Mouse (Mus musculus): ENCODE measurements around the gene Xpr1. TPM values are rescaled to one million over a fixed set of nuclear protein-coding genes. Genes with fewer than 3 reads are reported as not detected.

Gene Xpr1
- polyA plus RNA-seq, 1 experiment from 2014 or later, result 7.6 TPM

DNA sequence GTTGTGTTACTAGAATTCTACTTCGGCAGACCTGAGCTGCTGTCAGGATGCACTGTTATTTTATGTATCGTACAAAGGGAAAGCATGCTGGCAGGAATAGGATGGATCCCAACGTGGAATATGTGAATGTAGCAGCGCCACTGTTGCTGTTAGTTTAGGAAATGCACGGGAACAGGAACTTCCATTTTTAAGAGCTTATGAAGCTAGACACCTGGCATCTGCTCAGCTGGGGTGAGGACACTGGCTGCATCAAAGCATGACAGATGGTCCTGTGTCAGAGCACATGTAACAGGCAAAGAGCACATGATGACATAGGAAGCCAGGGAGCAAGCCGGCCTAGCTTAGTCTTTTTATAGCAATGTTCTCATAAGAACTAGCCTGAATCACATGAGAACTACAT, 22.4 kb downstream of the Xpr1 start:
- Histone ChIP-seq H3K27me3 (no peaks in the 10 kb centered on the region), H3K4me2 (no peak overlapping the region)

DNA sequence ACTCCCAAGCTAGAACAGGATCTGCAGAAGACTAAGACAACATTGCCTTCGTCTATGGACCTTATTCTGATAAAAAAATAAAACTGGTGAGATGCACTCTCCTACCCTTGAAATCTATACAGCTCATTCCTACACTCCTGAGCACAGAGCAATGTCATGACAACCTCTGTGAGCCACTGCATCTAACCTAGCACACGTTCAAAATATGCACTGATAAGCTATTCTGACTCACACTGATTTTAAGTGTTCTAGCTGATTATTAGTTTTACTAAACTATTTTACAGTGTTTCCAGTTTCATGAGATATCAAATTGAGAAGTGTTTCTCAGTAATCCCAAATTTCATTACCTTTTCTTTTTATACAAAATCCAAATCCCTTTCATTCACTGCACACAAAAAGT, 23.2 kb downstream of the Xpr1 start:
- Histone ChIP-seq H3K27me3 (no peaks in the 10 kb centered on the region), H3K4me3 (no peak overlapping the region), H3K4me2 (no peak overlapping the region), H3K36me3 (no peaks in the 10 kb centered on the region), H3K9ac (no peak overlapping the region), H3K9me3 (no peaks in the 10 kb centered on the region), H3K27ac (no peak overlapping the region), H3K4me1 (no peaks in the 10 kb centered on the region)
- no peak for ATAC-seq (ENCODE audit: insufficient number of reproducible peaks, insufficient read depth, low FRiP score, low TSS enrichment, low read depth)
- 67% methylated on average over 2 of the region's 2 CpGs for WGBS

More for the DNA sequence above, 22.4 kb downstream of the Xpr1 start:
- WGBS, result 87% methylated on average over 6 of the region's 6 CpGs
- Histone ChIP-seq H3K4me1 (no peaks in the 10 kb centered on the region), H3K27ac (no peak overlapping the region), H3K9ac (no peak overlapping the region), H3K4me3 (no peak overlapping the region), H3K9me3 (no peaks in the 10 kb centered on the region), H3K36me3 (no peaks in the 10 kb centered on the region)
- ATAC-seq (ENCODE audit: insufficient number of reproducible peaks, insufficient read depth, low FRiP score, low TSS enrichment, low read depth), result no peak

DNA sequence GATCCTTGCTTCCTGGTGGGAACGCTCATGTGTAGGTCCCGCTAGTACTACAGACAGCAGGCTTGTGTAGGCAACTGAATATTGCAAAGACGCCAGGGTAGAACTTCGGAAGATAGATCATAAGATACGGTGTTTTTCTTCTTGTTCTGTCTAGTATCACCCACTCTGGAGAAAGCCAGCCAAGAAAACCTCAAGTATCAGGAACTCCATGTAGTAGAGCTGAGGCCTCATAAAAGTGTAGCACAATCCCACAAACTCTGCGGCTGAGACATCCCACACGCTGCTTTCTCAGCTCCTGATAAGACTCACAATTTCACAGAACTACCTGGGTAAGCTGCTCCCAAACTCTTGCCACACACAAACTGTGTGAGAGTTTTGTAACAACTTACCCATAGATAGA, 24.4 kb downstream of the Xpr1 start:
- H3K4me1 ChIP-seq, result peaks cover 5% of the 10 kb centered on the region; the same call in 1 of the 2 replicates
- H3K36me3 ChIP-seq, result no peaks in the 10 kb centered on the region
- H3K27me3 ChIP-seq, result no peaks in the 10 kb centered on the region
- ATAC-seq (ENCODE audit: insufficient number of reproducible peaks, insufficient read depth, low FRiP score, low TSS enrichment, low read depth), result no peak
- no peak overlapping the region for H3K4me3 ChIP-seq
- no peaks in the 10 kb centered on the region for H3K9me3 ChIP-seq
- H3K4me2 ChIP-seq, result no peak overlapping the region
- 94% methylated on average over 7 of the region's 7 CpGs for WGBS
- H3K9ac ChIP-seq, result no peak overlapping the region
- H3K27ac ChIP-seq, result no peak overlapping the region

DNA sequence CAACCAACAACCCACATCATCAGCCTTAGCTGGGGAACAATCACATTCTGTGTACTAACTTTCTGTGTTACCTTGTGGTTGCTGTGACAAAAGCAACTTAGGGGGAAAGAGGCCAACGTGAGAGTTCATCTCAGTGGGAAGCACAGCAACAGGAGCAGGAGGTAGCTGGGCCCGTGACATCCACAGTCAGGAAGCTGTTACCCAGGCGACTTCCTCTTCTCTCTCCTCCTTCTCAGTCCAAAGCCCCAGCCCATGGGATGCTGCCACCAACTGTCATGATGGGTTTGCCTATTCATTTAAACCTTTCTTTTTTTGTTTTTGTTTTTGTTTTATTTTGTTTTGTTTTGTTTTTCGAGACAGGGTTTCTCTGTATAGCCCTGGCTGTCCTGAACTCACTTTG, 25.7 kb downstream of the Xpr1 start:
- no peak overlapping the region for H3K27ac ChIP-seq
- no peak for ATAC-seq (ENCODE audit: insufficient number of reproducible peaks, insufficient read depth, low FRiP score, low TSS enrichment, low read depth)
- H3K9ac ChIP-seq, result no peak overlapping the region
- H3K4me1 ChIP-seq, result peaks cover 5% of the 10 kb centered on the region; the same call in 1 of the 2 replicates
- H3K36me3 ChIP-seq, result no peaks in the 10 kb centered on the region
- H3K4me2 ChIP-seq, result no peak overlapping the region
- H3K4me3 ChIP-seq, result no peak overlapping the region
- no peaks in the 10 kb centered on the region for H3K9me3 ChIP-seq
- H3K27me3 ChIP-seq, result no peaks in the 10 kb centered on the region
- 67% methylated on average over 4 of the region's 4 CpGs for WGBS

DNA sequence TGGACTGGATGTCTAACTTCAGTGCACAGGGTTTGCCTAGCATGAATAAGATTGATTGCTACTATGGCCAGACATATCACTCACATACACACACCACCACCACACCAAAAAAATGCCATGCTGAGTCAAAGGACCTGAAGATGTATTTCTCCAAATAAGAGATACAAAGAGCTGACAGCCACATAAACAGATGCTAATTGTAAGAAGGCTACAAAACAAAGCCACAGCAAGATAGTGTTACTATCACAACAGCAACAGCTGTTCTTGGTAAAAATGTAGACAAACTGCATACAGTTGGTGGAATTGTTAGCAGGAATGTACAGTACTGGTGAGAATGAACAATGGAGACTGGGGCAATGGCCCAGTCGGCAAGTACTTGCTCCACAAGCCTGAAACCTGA, 28.8 kb downstream of the Xpr1 start:
- ATAC-seq (ENCODE audit: insufficient number of reproducible peaks, insufficient read depth, low FRiP score, low TSS enrichment, low read depth), result no peak
- 29% methylated on average over 1 of the region's 1 CpGs for WGBS

DNA sequence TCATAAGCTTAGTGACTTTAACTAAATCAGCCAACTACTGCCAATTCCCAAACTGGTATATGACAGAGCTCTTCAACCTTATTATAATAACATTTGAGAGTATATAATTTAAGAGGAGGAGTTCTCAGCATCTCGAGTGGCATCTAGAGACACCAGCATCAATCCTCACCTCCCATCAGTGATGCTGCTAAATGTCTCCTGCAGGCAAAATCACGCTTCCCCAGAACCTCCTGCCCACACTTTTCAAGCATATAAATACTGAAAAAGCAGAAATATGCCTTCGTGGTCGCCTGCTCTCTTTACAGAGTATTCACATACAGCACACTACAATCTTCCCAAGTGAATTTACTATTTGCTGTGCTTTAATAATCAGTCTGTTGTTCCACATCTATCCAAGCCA, 30.7 kb downstream of the Xpr1 start:
- 79% methylated on average over 4 of the region's 4 CpGs for WGBS
- no peak for ATAC-seq (ENCODE audit: insufficient number of reproducible peaks, insufficient read depth, low FRiP score, low TSS enrichment, low read depth)
- Histone ChIP-seq H3K27me3 (no peaks in the 10 kb centered on the region), H3K27ac (no peak overlapping the region), H3K9me3 (no peaks in the 10 kb centered on the region), H3K4me2 (no peak overlapping the region), H3K9ac (no peak overlapping the region), H3K4me1 (peaks cover 5% of the 10 kb centered on the region; the same call in 1 of the 2 replicates), H3K36me3 (no peaks in the 10 kb centered on the region), H3K4me3 (no peak overlapping the region)

More for the DNA sequence above, 28.8 kb downstream of the Xpr1 start:
- H3K36me3 ChIP-seq, result no peaks in the 10 kb centered on the region
- no peak overlapping the region for H3K27ac ChIP-seq
- peaks cover 5% of the 10 kb centered on the region; the same call in 1 of the 2 replicates for H3K4me1 ChIP-seq
- H3K9ac ChIP-seq, result no peak overlapping the region
- H3K27me3 ChIP-seq, result no peaks in the 10 kb centered on the region
- no peak overlapping the region for H3K4me3 ChIP-seq
- H3K4me2 ChIP-seq, result no peak overlapping the region
- no peaks in the 10 kb centered on the region for H3K9me3 ChIP-seq

DNA sequence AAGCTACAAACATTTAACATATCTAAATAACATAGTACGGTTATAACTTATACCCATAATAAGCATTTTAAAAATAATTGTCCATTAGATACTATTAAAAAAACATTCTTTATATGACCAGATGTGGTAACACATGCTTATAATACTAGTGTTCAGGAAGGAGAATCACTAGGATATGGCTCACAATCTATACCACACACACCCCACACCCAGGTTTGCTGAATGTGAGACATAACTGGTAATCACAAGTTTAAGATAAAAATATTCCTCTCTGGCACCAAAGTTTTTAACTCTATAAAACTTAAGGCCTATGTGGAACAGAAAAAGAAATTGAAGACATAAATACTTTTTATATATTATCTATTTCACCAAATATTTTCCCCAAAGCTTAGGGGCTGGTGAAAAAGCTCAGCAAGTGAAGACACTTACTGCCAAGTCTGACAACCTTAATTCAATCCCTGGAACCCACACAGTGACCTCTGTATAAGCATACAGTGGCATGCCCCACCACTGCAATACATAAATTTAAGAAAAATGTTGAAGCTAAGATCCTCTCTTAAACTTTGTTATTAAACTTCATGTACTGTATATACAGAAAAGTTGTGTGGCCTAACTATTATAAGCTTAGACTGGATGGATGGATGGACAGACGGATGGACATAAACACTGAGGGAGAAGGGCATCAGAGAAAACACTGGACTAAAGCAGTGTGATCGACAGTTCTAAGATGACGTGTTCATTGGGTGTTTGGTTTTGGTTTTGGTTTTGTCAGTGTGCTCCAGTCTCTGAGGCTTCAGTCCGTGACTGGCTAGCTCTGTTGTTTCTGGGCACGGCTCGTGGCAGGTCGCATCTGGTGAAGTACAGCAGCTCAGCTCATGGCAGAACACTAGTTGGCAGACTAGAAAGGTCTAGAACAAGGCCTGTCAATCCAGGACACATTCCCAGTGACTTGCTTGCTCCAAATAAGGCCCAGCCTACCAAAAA, 33.6 kb downstream of the Xpr1 start:
- ATAC-seq (ENCODE audit: insufficient number of reproducible peaks, insufficient read depth, low FRiP score, low TSS enrichment, low read depth), result no peak
- Histone ChIP-seq H3K9ac (no peak overlapping the region), H3K9me3 (no peaks in the 10 kb centered on the region), H3K27ac (no peak overlapping the region), H3K36me3 (no peaks in the 10 kb centered on the region), H3K4me1 (peaks cover 3% of the 10 kb centered on the region; the same call in 1 of the 2 replicates), H3K4me2 (no peak overlapping the region), H3K4me3 (no peak overlapping the region), H3K27me3 (no peaks in the 10 kb centered on the region)
- 92% methylated on average over 8 of the region's 8 CpGs for WGBS

DNA sequence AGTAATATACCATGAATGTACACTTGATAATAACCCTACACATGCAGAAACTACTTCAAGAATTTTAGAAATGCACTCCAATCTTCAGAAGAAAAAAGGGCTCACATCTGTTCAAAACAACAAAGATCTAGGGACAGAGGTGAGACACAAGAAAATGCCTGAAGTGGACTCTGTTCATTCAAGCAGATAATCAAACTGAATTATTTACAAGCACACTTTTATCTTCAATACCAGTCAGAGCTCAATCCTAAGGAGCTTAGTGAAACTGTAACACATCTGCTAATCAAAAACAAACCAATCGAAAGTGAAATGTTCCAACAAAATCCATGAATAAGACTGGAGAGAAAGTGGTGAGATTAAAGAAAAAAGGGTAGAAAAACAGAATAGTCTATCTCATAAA, 35.3 kb downstream of the Xpr1 start:
- WGBS, result 66% methylated on average over 1 of the region's 1 CpGs
- no peak for ATAC-seq (ENCODE audit: insufficient number of reproducible peaks, insufficient read depth, low FRiP score, low TSS enrichment, low read depth)
- no peak overlapping the region for H3K4me2 ChIP-seq
- no peak overlapping the region for H3K27ac ChIP-seq
- H3K27me3 ChIP-seq, result no peaks in the 10 kb centered on the region
- H3K4me1 ChIP-seq, result no peaks in the 10 kb centered on the region
- H3K4me3 ChIP-seq, result no peak overlapping the region
- H3K9me3 ChIP-seq, result no peaks in the 10 kb centered on the region
- no peaks in the 10 kb centered on the region for H3K36me3 ChIP-seq
- H3K9ac ChIP-seq, result no peak overlapping the region

DNA sequence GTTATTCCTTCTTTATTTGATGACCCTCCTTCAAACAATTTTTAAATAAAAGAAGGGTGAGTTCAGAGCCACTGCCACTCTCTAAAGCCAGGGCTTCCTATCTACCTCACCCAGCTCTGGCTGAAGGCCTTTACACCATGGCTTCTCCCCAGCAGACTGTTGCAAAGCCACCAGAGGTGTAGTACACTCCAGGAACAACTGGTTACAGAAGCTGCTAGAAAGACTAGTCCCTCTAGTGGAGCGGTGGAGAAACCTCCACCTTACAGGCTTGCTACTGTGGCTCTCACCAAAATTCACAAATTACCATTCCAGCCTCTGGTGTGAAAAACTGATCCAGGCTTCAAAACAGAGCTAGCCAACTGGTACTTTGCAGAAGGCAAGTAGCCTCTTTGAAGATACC, 37.9 kb downstream of the Xpr1 start:
- 90% methylated on average over 1 of the region's 1 CpGs for whole genome bisulfite sequencing
- no peak for ATAC-seq (ENCODE audit: insufficient number of reproducible peaks, insufficient read depth, low FRiP score, low TSS enrichment, low read depth)
- Histone ChIP-seq H3K9me3 (no peaks in the 10 kb centered on the region), H3K4me3 (no peak overlapping the region), H3K4me1 (no peaks in the 10 kb centered on the region), H3K36me3 (no peaks in the 10 kb centered on the region), H3K27ac (no peak overlapping the region), H3K9ac (no peak overlapping the region), H3K4me2 (no peak overlapping the region), H3K27me3 (no peaks in the 10 kb centered on the region)

DNA sequence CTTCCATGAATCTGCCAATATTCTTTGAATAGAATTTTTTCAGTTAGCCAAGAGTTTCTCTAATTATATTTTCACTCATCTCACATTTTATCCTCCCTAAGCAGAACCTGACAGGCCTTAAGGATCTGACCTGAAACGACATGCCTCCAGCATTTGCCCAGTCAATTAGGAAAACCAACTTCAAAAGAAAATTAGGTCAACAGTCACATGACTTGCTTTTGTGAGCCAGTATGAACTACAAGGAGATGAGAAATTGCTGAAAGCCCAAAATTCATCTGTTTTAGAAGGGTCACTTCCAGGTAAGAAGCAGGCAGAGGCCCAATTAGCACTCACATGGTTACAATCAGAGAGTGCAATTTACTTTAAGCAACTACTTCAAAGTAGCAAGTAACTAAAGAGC, 44.4 kb downstream of the Xpr1 start:
- Histone ChIP-seq H3K27ac (no peak overlapping the region), H3K4me1 (no peaks in the 10 kb centered on the region), H3K9me3 (no peaks in the 10 kb centered on the region), H3K36me3 (no peaks in the 10 kb centered on the region), H3K4me3 (no peak overlapping the region), H3K4me2 (no peak overlapping the region), H3K9ac (no peak overlapping the region), H3K27me3 (no peaks in the 10 kb centered on the region)
- 24% methylated on average over 1 of the region's 1 CpGs for WGBS
- ATAC-seq (ENCODE audit: insufficient number of reproducible peaks, insufficient read depth, low FRiP score, low TSS enrichment, low read depth), result no peak

DNA sequence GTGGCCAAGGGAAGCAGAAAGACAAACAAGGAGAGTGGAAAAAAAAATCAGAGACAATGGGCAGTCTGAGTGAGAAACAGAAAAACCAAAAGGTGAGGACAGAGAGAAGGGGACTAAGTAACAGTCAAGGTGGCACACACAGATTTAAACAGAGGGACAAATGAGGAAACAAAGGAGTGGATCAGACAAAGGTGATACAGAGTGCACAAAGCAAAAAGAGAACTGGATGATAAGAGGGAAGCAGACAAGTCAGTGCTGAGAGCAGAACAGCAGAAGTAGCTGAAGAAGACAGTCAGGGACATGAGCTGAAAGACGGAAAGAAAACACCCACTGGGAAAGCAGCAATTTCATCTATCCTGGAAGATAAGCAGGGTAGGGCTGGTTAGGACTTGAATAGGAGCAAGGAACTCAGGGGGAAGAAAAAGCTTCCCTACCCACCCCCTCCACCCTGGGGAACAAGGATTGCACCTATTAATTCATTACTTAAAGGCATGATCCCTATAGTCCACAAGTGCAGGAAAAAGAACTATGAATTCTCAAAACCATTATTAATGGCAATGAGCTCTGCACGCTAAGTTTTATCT, 47.0 kb downstream of the Xpr1 start:
- no peak overlapping the region for H3K4me2 ChIP-seq
- no peaks in the 10 kb centered on the region for H3K4me1 ChIP-seq
- no peak overlapping the region for H3K27ac ChIP-seq
- no peaks in the 10 kb centered on the region for H3K27me3 ChIP-seq
- no peaks in the 10 kb centered on the region for H3K9me3 ChIP-seq
- no peak for ATAC-seq (ENCODE audit: insufficient number of reproducible peaks, insufficient read depth, low FRiP score, low TSS enrichment, low read depth)
- WGBS, result 50% methylated on average over 2 of the region's 2 CpGs
- no peak overlapping the region for H3K4me3 ChIP-seq
- no peaks in the 10 kb centered on the region for H3K36me3 ChIP-seq
- H3K9ac ChIP-seq, result no peak overlapping the region

DNA sequence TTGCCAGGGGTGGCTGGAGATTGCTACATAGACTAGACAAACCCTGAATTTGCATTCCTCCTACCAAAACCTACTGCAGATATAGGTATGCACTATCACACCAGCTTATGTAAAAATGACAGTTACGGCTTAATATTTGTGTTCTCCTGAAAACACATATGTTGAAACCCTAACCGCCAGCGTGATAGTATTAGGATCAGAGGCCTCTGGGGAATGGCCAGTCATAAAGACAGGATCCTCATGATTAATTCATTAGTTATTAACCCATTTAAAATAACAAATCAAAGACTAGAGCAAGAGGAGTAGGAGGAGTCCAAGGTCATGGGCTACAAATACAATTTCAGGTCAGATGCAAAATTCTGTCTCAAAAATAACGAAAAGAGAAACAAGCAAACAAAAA, 50.8 kb downstream of the Xpr1 start:
- WGBS, result 78% methylated on average over 4 of the region's 4 CpGs
- H3K4me3 ChIP-seq, result no peak overlapping the region
- no peaks in the 10 kb centered on the region for H3K36me3 ChIP-seq
- H3K4me1 ChIP-seq, result no peaks in the 10 kb centered on the region
- H3K27me3 ChIP-seq, result no peaks in the 10 kb centered on the region
- H3K9ac ChIP-seq, result no peak overlapping the region
- H3K9me3 ChIP-seq, result no peaks in the 10 kb centered on the region
- ATAC-seq (ENCODE audit: insufficient number of reproducible peaks, insufficient read depth, low FRiP score, low TSS enrichment, low read depth), result no peak
- no peak overlapping the region for H3K27ac ChIP-seq
- no peak overlapping the region for H3K4me2 ChIP-seq

Measured in embryonic facial prominence, embryonic 13.5 days (tissue).